15 mouse cellular contexts compared by ENCODE assay signal in genomic region chr1:13992978-13993377, GRCm38 (mm10).
DNase-seq lines count a peak whose midpoint lies in the region; ATAC-seq and TF ChIP-seq lines count a peak whose summit lies in the region.
"Had no signal": no experiment of that assay in that cellular context is flagged by ENCODE, and none has a peak within 500 bp of the region (broad histone marks: within the 10 kb centered on the region; RNA-seq: fewer than 3 reads in every experiment).

No protein-coding gene starts in this region.

- WGBS in hindbrain, embryonic 13.5 days: 21% methylated on average over 9 of the region's 9 CpGs
- 55% methylated on average over 9 of the region's 9 CpGs for WGBS in hindbrain, embryonic 10.5 days
- WGBS in forebrain, embryonic 16.5 days: 42% methylated on average over 9 of the region's 9 CpGs
- WGBS in midbrain, embryonic 16.5 days: 34% methylated on average over 9 of the region's 9 CpGs

- TF ChIP-seq POLR2A in brain, embryonic 14.5 days (IDR thresholded peaks at IDR 0.05; ENCODE audit: borderline replicate concordance, extremely low read depth, insufficient read depth, insufficient read length, poor library complexity, severe bottlenecking): no peak

- peak; percentile 82 for ATAC-seq in hindbrain, embryonic 13.5 days (ENCODE audit: low FRiP score)
- peak; percentile 47; the same call in 1 of the 2 replicates for ATAC-seq in forebrain, embryonic 16.5 days
- peak; percentile 58 for ATAC-seq in midbrain, embryonic 16.5 days

- H3K4me3 ChIP-seq in hindbrain, embryonic 13.5 days: no peak overlapping the region
- H3K4me3 ChIP-seq in hindbrain, embryonic 10.5 days: no peak overlapping the region
- H3K4me3 ChIP-seq in forebrain, embryonic 16.5 days (replicated peaks; ENCODE audit: low read length): no peak overlapping the region
- no peak overlapping the region for H3K4me3 ChIP-seq in midbrain, embryonic 16.5 days (ENCODE audit: low read depth, low read length)
- H3K4me3 ChIP-seq: erythroblast, embryonic 14.5 days; heart, embryonic 15.5 days; lung, embryonic 15.5 days; stomach, embryonic 15.5 days had no signal

- peaks cover 3% of the 10 kb centered on the region; the same call in 1 of the 2 replicates for H3K4me1 ChIP-seq in hindbrain, embryonic 13.5 days (replicated peaks)
- H3K4me1 ChIP-seq in hindbrain, embryonic 10.5 days (replicated peaks): peaks cover 12% of the 10 kb centered on the region
- 0 out of 2 replicates have a peak, but pooled peaks cover 3% of the 10 kb centered on the region for H3K4me1 ChIP-seq in forebrain, embryonic 16.5 days (replicated peaks; ENCODE audit: control insufficient read depth, insufficient read depth, low read length)
- H3K4me1 ChIP-seq in midbrain, embryonic 16.5 days (ENCODE audit: control insufficient read depth, insufficient read depth, low read length): no peaks in the 10 kb centered on the region
- H3K4me1 ChIP-seq: heart, embryonic 15.5 days; lung, embryonic 15.5 days; stomach, embryonic 15.5 days had no signal

- no peaks in the 10 kb centered on the region for H3K9me3 ChIP-seq in hindbrain, embryonic 13.5 days
- H3K9me3 ChIP-seq in hindbrain, embryonic 10.5 days: no peaks in the 10 kb centered on the region
- no peaks in the 10 kb centered on the region for H3K9me3 ChIP-seq in forebrain, embryonic 16.5 days (ENCODE audit: control insufficient read depth, low read length)
- H3K9me3 ChIP-seq in midbrain, embryonic 16.5 days (replicated peaks; ENCODE audit: control insufficient read depth, low read length, poor library complexity, severe bottlenecking): no peaks in the 10 kb centered on the region
- H3K9me3 ChIP-seq: heart, embryonic 15.5 days; lung, embryonic 15.5 days; stomach, embryonic 15.5 days had no signal

- DNase-seq in hindbrain, embryonic 10.5 days (ENCODE audit: low spot score): no peak
- peak; percentile 67 for DNase-seq in brain, embryonic 14.5 days (ENCODE audit: low read depth)
- DNase-seq in layer of hippocampus, postnatal 25 days (ENCODE audit: extremely low spot score in 1 of 2, low spot score in 1 of 2): no peak
- DNase-seq in frontal cortex, adult 2 months (ENCODE audit: extremely low spot score in 1 of 2, low spot score in 1 of 2): no peak
- no peak for DNase-seq in adipocyte (ENCODE audit: low spot score)
- DNase-seq: cerebellum, adult 11-12 months; kidney, adult 2 months; liver had no signal

- no peaks in the 10 kb centered on the region for H3K27me3 ChIP-seq in hindbrain, embryonic 13.5 days
- H3K27me3 ChIP-seq in hindbrain, embryonic 10.5 days (ENCODE audit: insufficient read depth, poor library complexity, severe bottlenecking): no peaks in the 10 kb centered on the region
- H3K27me3 ChIP-seq in forebrain, embryonic 16.5 days (replicated peaks; ENCODE audit: control insufficient read depth, insufficient read depth, low read length): no peaks in the 10 kb centered on the region
- H3K27me3 ChIP-seq in midbrain, embryonic 16.5 days (ENCODE audit: control insufficient read depth, insufficient read depth, low read depth, low read length): no peaks in the 10 kb centered on the region
- H3K27me3 ChIP-seq: heart, embryonic 15.5 days; lung, embryonic 15.5 days; stomach, embryonic 15.5 days had no signal

- H3K4me2 ChIP-seq in hindbrain, embryonic 13.5 days: 0 out of 2 replicates have a peak overlapping the region, but pooled peaks have one; percentile 19
- H3K4me2 ChIP-seq in forebrain, embryonic 16.5 days (ENCODE audit: low read length): no peak overlapping the region
- H3K4me2 ChIP-seq in midbrain, embryonic 16.5 days (ENCODE audit: low read length): peak overlapping the region; percentile 24; the same call in 1 of the 2 replicates
- H3K4me2 ChIP-seq: heart, embryonic 15.5 days; lung, embryonic 15.5 days; stomach, embryonic 15.5 days had no signal

- H3K27ac ChIP-seq in hindbrain, embryonic 13.5 days: no peak overlapping the region
- H3K27ac ChIP-seq in hindbrain, embryonic 10.5 days: no peak overlapping the region
- H3K27ac ChIP-seq in forebrain, embryonic 16.5 days (ENCODE audit: low read length): no peak overlapping the region
- H3K27ac ChIP-seq in midbrain, embryonic 16.5 days (ENCODE audit: low read length): no peak overlapping the region
- H3K27ac ChIP-seq: heart, embryonic 15.5 days; lung, embryonic 15.5 days; stomach, embryonic 15.5 days had no signal

- no peak for TF ChIP-seq CTCF in brain, embryonic 14.5 days (IDR thresholded peaks at IDR 0.05; ENCODE audit: borderline replicate concordance, extremely low read depth, insufficient read depth, insufficient read length)

- H3K36me3 ChIP-seq in hindbrain, embryonic 13.5 days: no peaks in the 10 kb centered on the region
- H3K36me3 ChIP-seq in hindbrain, embryonic 10.5 days: no peaks in the 10 kb centered on the region
- no peaks in the 10 kb centered on the region for H3K36me3 ChIP-seq in forebrain, embryonic 16.5 days (ENCODE audit: control insufficient read depth, insufficient read depth)
- H3K36me3 ChIP-seq in midbrain, embryonic 16.5 days (ENCODE audit: control insufficient read depth, insufficient read depth, low read length): no peaks in the 10 kb centered on the region
- H3K36me3 ChIP-seq: heart, embryonic 15.5 days; lung, embryonic 15.5 days; stomach, embryonic 15.5 days had no signal

- H3K9ac ChIP-seq in hindbrain, embryonic 13.5 days: no peak overlapping the region
- H3K9ac ChIP-seq in forebrain, embryonic 16.5 days (replicated peaks; ENCODE audit: low read depth, low read length): no peak overlapping the region
- H3K9ac ChIP-seq in midbrain, embryonic 16.5 days (ENCODE audit: low read depth, low read length): no peak overlapping the region
- H3K9ac ChIP-seq: heart, embryonic 15.5 days; lung, embryonic 15.5 days; stomach, embryonic 15.5 days had no signal
